Mouse (Mus musculus) lung, embryonic 16.5 days (tissue): ENCODE results near the gene Pex26. TPM values are rescaled to one million over a fixed set of nuclear protein-coding genes. Genes with fewer than 3 reads are reported as not detected.

Experiments
- ATAC-seq: fragments of 200-750 bp; cut with Nextera tagmentation; 2 replicates; pipeline ENCODE4 v1.8.0; 2017; ENCODE audit warnings: low read depth, mild to moderate bottlenecking, moderate library complexity
- H3K27ac ChIP-seq: fragments of 300-500 bp; sonication (generic); 2 replicates; pipeline ENCODE4 v1.5.1; 2014; ENCODE audit warnings: mild to moderate bottlenecking, control low read depth, low read length
- H3K27me3 ChIP-seq: fragments of 300-500 bp; sonication (generic); 2 replicates; pipeline ENCODE4 v1.6.1; 2014; ENCODE audit warnings: low read depth, low read length, mixed read lengths; ENCODE audit not compliant: control insufficient read depth, insufficient read depth
- H3K36me3 ChIP-seq: fragments of 300-500 bp; sonication (generic); 2 replicates; pipeline ENCODE4 v1.6.1; 2014; ENCODE audit warnings: low read length; ENCODE audit not compliant: control insufficient read depth, insufficient read depth
- H3K4me1 ChIP-seq: fragments of 300-500 bp; sonication (generic); replicated peaks from 2 replicates; pipeline ENCODE4 v1.6.1; 2014; ENCODE audit warnings: low read length, mixed read lengths; ENCODE audit not compliant: control insufficient read depth, insufficient read depth
- H3K4me2 ChIP-seq: fragments of 300-500 bp; sonication (generic); 2 replicates; pipeline ENCODE4 v1.6.1; 2014; ENCODE audit warnings: low read depth, low read length, control low read depth
- H3K4me3 ChIP-seq: fragments of 300-500 bp; sonication (generic); 2 replicates; pipeline ENCODE4 v1.5.1; 2014; ENCODE audit warnings: mild to moderate bottlenecking, low read length, control low read depth
- H3K9ac ChIP-seq: fragments of 300-500 bp; sonication (generic); 2 replicates; pipeline ENCODE4 v1.6.1; 2014; ENCODE audit warnings: low read length, control low read depth
- H3K9me3 ChIP-seq: fragments of 300-500 bp; sonication (generic); 2 replicates; pipeline ENCODE4 v1.6.1; 2016; ENCODE audit warnings: low read length; ENCODE audit not compliant: control insufficient read depth
- WGBS: fragments of 180-500 bp; shearing (Covaris S2); extraction: QIAGEN DNeasy Blood & Tissue Kit; methylation state at CpG from one replicate; pipeline ENCODE4 v1.1.7; 2014; 5-methylcytosine and 5-hydroxymethylcytosine counted together
- polyA plus RNA-seq: library from polyadenylated mRNA; unstranded; fragments of >200 nt; fragmentation: Nextera tagmentation; extraction: Ambion mirVana; gene quantifications from 2 replicates; pipeline ENCODE4 v1.2.1, GENCODE M21; 2015

Gene Pex26
- polyA plus RNA-seq, 1 experiment from 2014 or later: 15.6 TPM

GRCm38 (mm10) chr6:121145010-121145604, 38.4 kb upstream of the Pex26 start:
- peaks cover 48% of the 10 kb centered on the region for H3K4me1 ChIP-seq

GRCm38 (mm10) chr6:121145906-121146305, 37.6 kb upstream of the Pex26 start:
- no peak overlapping the region for H3K4me3 ChIP-seq
- H3K4me2 ChIP-seq: no peak overlapping the region
- no peak overlapping the region for H3K27ac ChIP-seq
- peaks cover 48% of the 10 kb centered on the region for H3K4me1 ChIP-seq
- no peaks in the 10 kb centered on the region for H3K36me3 ChIP-seq
- 0 out of 2 replicates have a peak, but pooled peaks cover 2% of the 10 kb centered on the region for H3K9me3 ChIP-seq
- no peak overlapping the region for H3K9ac ChIP-seq
- WGBS: 45% methylated on average over 8 of the region's 8 CpGs
- peaks cover 20% of the 10 kb centered on the region; the same call in 1 of the 2 replicates for H3K27me3 ChIP-seq
- no peak for ATAC-seq

More at GRCm38 (mm10) chr6:121145010-121145604, 38.4 kb upstream of the Pex26 start:
- H3K36me3 ChIP-seq: no peaks in the 10 kb centered on the region
- 0 out of 2 replicates have a peak, but pooled peaks cover under 1% of the 10 kb centered on the region for H3K9me3 ChIP-seq
- H3K27ac ChIP-seq: no peak overlapping the region
- WGBS: 64% methylated on average over 13 of the region's 13 CpGs
- peaks cover 17% of the 10 kb centered on the region; the same call in 1 of the 2 replicates for H3K27me3 ChIP-seq
- H3K4me2 ChIP-seq: no peak overlapping the region
- no peak overlapping the region for H3K4me3 ChIP-seq
- peak; percentile 13; the same call in 1 of the 2 replicates for ATAC-seq
- no peak overlapping the region for H3K9ac ChIP-seq

GRCm38 (mm10) chr6:121146798-121147197, 36.7 kb upstream of the Pex26 start:
- 23% methylated on average over 4 of the region's 4 CpGs for WGBS

GRCm38 (mm10) chr6:121148360-121148759, 35.1 kb upstream of the Pex26 start:
- H3K27me3 ChIP-seq: peaks cover 11% of the 10 kb centered on the region
- no peaks in the 10 kb centered on the region for H3K36me3 ChIP-seq
- H3K27ac ChIP-seq: no peak overlapping the region
- peaks cover 51% of the 10 kb centered on the region for H3K4me1 ChIP-seq
- 0 out of 2 replicates have a peak, but pooled peaks cover 2% of the 10 kb centered on the region for H3K9me3 ChIP-seq
- ATAC-seq: no peak; the same call in 1 of the 2 replicates
- no peak overlapping the region for H3K4me3 ChIP-seq
- H3K9ac ChIP-seq: no peak overlapping the region
- WGBS: 12% methylated on average over 3 of the region's 3 CpGs
- H3K4me2 ChIP-seq: no peak overlapping the region

More at GRCm38 (mm10) chr6:121146798-121147197, 36.7 kb upstream of the Pex26 start:
- H3K9me3 ChIP-seq: 0 out of 2 replicates have a peak, but pooled peaks cover 2% of the 10 kb centered on the region
- H3K4me3 ChIP-seq: no peak overlapping the region
- H3K4me2 ChIP-seq: no peak overlapping the region
- peaks cover 16% of the 10 kb centered on the region; the same call in 1 of the 2 replicates for H3K27me3 ChIP-seq
- no peaks in the 10 kb centered on the region for H3K36me3 ChIP-seq
- H3K9ac ChIP-seq: no peak overlapping the region
- peaks cover 51% of the 10 kb centered on the region for H3K4me1 ChIP-seq
- ATAC-seq: peak; percentile 24; the same call in 1 of the 2 replicates
- no peak overlapping the region for H3K27ac ChIP-seq

- ATAC-seq: no peak
These were observed 34.0 kb upstream of the Pex26 start for GRCm38 (mm10) chr6:121149420-121149819.

GRCm38 (mm10) chr6:121150126-121150525, 33.3 kb upstream of the Pex26 start:
- H3K4me3 ChIP-seq: no peak overlapping the region
- no peak for ATAC-seq
- no peak overlapping the region for H3K4me2 ChIP-seq
- peaks cover 37% of the 10 kb centered on the region for H3K4me1 ChIP-seq
- H3K36me3 ChIP-seq: no peaks in the 10 kb centered on the region
- WGBS: 94% methylated on average over 8 of the region's 8 CpGs
- H3K27me3 ChIP-seq: peaks cover 9% of the 10 kb centered on the region
- H3K9ac ChIP-seq: no peak overlapping the region
- H3K9me3 ChIP-seq: 0 out of 2 replicates have a peak, but pooled peaks cover 2% of the 10 kb centered on the region
- no peak overlapping the region for H3K27ac ChIP-seq

More at GRCm38 (mm10) chr6:121149420-121149819, 34.0 kb upstream of the Pex26 start:
- Histone ChIP-seq H3K9ac (no peak overlapping the region), H3K27me3 (peaks cover 11% of the 10 kb centered on the region), H3K9me3 (0 out of 2 replicates have a peak, but pooled peaks cover 2% of the 10 kb centered on the region), H3K4me3 (no peak overlapping the region), H3K36me3 (no peaks in the 10 kb centered on the region), H3K27ac (no peak overlapping the region), H3K4me1 (peaks cover 40% of the 10 kb centered on the region), H3K4me2 (no peak overlapping the region)
- 69% methylated on average over 3 of the region's 3 CpGs for WGBS

- no peak overlapping the region for H3K4me2 ChIP-seq
- no peak overlapping the region for H3K4me3 ChIP-seq
- peaks cover 15% of the 10 kb centered on the region for H3K27me3 ChIP-seq
- ATAC-seq: peak; percentile 83
- H3K36me3 ChIP-seq: no peaks in the 10 kb centered on the region
- peaks cover 23% of the 10 kb centered on the region for H3K4me1 ChIP-seq
- 40% methylated on average over 6 of the region's 6 CpGs for WGBS
- H3K9me3 ChIP-seq: 0 out of 2 replicates have a peak, but pooled peaks cover 2% of the 10 kb centered on the region
- no peak overlapping the region for H3K27ac ChIP-seq
- no peak overlapping the region for H3K9ac ChIP-seq
These were observed 31.7 kb upstream of the Pex26 start for GRCm38 (mm10) chr6:121151732-121152131.

- ATAC-seq: no peak
- no peak overlapping the region for H3K27ac ChIP-seq
- peaks cover 15% of the 10 kb centered on the region for H3K27me3 ChIP-seq
- H3K4me3 ChIP-seq: no peak overlapping the region
- 0 out of 2 replicates have a peak, but pooled peaks cover 2% of the 10 kb centered on the region for H3K9me3 ChIP-seq
- H3K36me3 ChIP-seq: no peaks in the 10 kb centered on the region
- H3K9ac ChIP-seq: no peak overlapping the region
- no peak overlapping the region for H3K4me2 ChIP-seq
- WGBS: 66% methylated on average over 8 of the region's 8 CpGs
- H3K4me1 ChIP-seq: peaks cover 10% of the 10 kb centered on the region
These were observed 30.3 kb upstream of the Pex26 start for GRCm38 (mm10) chr6:121153177-121153576.

- Histone ChIP-seq H3K4me1 (peaks cover 6% of the 10 kb centered on the region), H3K4me2 (no peak overlapping the region), H3K27ac (no peak overlapping the region), H3K27me3 (peaks cover 18% of the 10 kb centered on the region), H3K9ac (no peak overlapping the region), H3K36me3 (no peaks in the 10 kb centered on the region), H3K9me3 (0 out of 2 replicates have a peak, but pooled peaks cover 2% of the 10 kb centered on the region), H3K4me3 (no peak overlapping the region)
- 79% methylated on average over 16 of the region's 16 CpGs for WGBS
- ATAC-seq: no peak
These were observed 28.8 kb upstream of the Pex26 start for GRCm38 (mm10) chr6:121154451-121155300.
